Mouse (Mus musculus): ENCODE measurements around the gene Itga2. TPM values are rescaled to one million over a fixed set of nuclear protein-coding genes. Genes with fewer than 3 reads are reported as not detected.

Itga2 gene
- polyA plus RNA-seq, 1 experiment from 2014 or later: 3.5 TPM

GRCm38 (mm10) chr13:114914963-114915362, 16.9 kb downstream of the Itga2 start:
- Histone ChIP-seq H3K9me3 (replicated peaks) (no peaks in the 10 kb centered on the region), H3K9ac (no peak overlapping the region), H3K27me3 (no peaks in the 10 kb centered on the region), H3K27ac (replicated peaks) (no peak overlapping the region), H3K4me3 (replicated peaks) (no peak overlapping the region), H3K4me1 (no peaks in the 10 kb centered on the region), H3K36me3 (no peaks in the 10 kb centered on the region), H3K4me2 (replicated peaks) (no peak overlapping the region)
- no peak for ATAC-seq (ENCODE audit: insufficient number of reproducible peaks, low FRiP score, low TSS enrichment, low read depth)
- WGBS: 74% methylated on average over 4 of the region's 4 CpGs

GRCm38 (mm10) chr13:114914559-114914958, 17.3 kb downstream of the Itga2 start:
- Histone ChIP-seq H3K9me3 (replicated peaks) (no peaks in the 10 kb centered on the region), H3K36me3 (no peaks in the 10 kb centered on the region), H3K4me2 (replicated peaks) (no peak overlapping the region), H3K4me3 (replicated peaks) (no peak overlapping the region), H3K27me3 (no peaks in the 10 kb centered on the region), H3K27ac (replicated peaks) (no peak overlapping the region), H3K4me1 (no peaks in the 10 kb centered on the region), H3K9ac (no peak overlapping the region)
- 79% methylated on average over 4 of the region's 4 CpGs for WGBS
- ATAC-seq (ENCODE audit: insufficient number of reproducible peaks, low FRiP score, low TSS enrichment, low read depth): no peak

DNA sequence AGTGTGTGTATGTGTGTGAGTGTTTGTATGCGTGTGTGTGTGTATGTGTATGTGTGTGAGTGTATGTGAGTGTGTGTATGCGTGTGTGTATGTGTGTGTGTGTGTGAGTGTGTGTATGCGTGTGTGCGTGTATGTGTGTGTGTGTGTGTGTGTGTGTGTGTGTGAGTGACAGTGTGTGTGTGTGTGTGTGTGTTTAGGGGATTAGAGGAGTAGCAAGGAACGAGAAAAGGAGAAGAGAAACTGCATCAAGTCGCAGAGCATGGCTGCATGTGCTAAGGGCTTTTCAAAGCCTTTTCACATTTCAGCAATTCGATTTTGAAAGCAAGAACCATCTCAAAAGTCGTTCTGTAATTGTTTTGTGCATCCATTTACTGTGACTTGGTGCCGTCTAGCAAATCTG, 21.3 kb downstream of the Itga2 start:
- Histone ChIP-seq H3K36me3 (no peaks in the 10 kb centered on the region), H3K9ac (no peak overlapping the region), H3K27ac (replicated peaks) (no peak overlapping the region), H3K27me3 (no peaks in the 10 kb centered on the region), H3K4me2 (replicated peaks) (no peak overlapping the region), H3K4me1 (no peaks in the 10 kb centered on the region), H3K9me3 (replicated peaks) (no peaks in the 10 kb centered on the region), H3K4me3 (replicated peaks) (no peak overlapping the region)
- ATAC-seq (ENCODE audit: insufficient number of reproducible peaks, low FRiP score, low TSS enrichment, low read depth): no peak
- WGBS: 71% methylated on average over 9 of the region's 9 CpGs

DNA sequence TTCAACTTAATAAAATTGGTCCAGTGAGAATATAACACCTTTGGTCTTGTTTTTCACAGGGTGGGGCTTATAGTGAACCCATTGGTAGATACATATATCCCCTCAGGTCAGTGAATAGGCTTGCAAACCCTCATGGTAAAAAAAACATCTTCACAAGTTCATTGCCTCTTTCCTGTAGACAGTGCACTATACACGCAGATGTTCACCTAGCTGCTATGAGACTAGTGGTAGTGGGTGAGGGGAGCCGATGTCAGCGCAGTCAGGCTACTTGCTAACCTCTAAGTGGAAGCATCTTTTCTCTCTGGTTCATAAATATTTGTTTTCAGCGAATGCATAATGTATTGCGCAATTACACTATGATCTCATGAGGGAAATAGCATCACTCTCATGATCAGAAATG, 22.4 kb downstream of the Itga2 start:
- Histone ChIP-seq H3K9ac (no peak overlapping the region), H3K4me2 (replicated peaks) (no peak overlapping the region), H3K27me3 (no peaks in the 10 kb centered on the region), H3K27ac (replicated peaks) (no peak overlapping the region), H3K36me3 (no peaks in the 10 kb centered on the region), H3K4me1 (no peaks in the 10 kb centered on the region), H3K4me3 (replicated peaks) (no peak overlapping the region), H3K9me3 (replicated peaks) (no peaks in the 10 kb centered on the region)
- ATAC-seq (ENCODE audit: insufficient number of reproducible peaks, low FRiP score, low TSS enrichment, low read depth): no peak
- 86% methylated on average over 5 of the region's 5 CpGs for WGBS

- no peak overlapping the region for H3K4me3 ChIP-seq (replicated peaks)
- H3K4me2 ChIP-seq (replicated peaks): no peak overlapping the region
- no peaks in the 10 kb centered on the region for H3K27me3 ChIP-seq
- no peaks in the 10 kb centered on the region for H3K4me1 ChIP-seq
- no peak for ATAC-seq (ENCODE audit: insufficient number of reproducible peaks, low FRiP score, low TSS enrichment, low read depth)
- H3K36me3 ChIP-seq: no peaks in the 10 kb centered on the region
- 81% methylated on average over 4 of the region's 4 CpGs for WGBS
- H3K9me3 ChIP-seq (replicated peaks): no peaks in the 10 kb centered on the region
- H3K9ac ChIP-seq: no peak overlapping the region
- H3K27ac ChIP-seq (replicated peaks): no peak overlapping the region
Measured at GRCm38 (mm10) chr13:114907876-114908275, 24.0 kb downstream of the Itga2 start.

GRCm38 (mm10) chr13:114896751-114897386, 35.0 kb downstream of the Itga2 start:
- Histone ChIP-seq H3K4me2 (replicated peaks) (no peak overlapping the region), H3K27ac (replicated peaks) (no peak overlapping the region), H3K36me3 (no peaks in the 10 kb centered on the region), H3K9ac (no peak overlapping the region), H3K9me3 (replicated peaks) (no peaks in the 10 kb centered on the region), H3K27me3 (no peaks in the 10 kb centered on the region), H3K4me1 (no peaks in the 10 kb centered on the region), H3K4me3 (replicated peaks) (no peak overlapping the region)
- ATAC-seq (ENCODE audit: insufficient number of reproducible peaks, low FRiP score, low TSS enrichment, low read depth): no peak
- WGBS: 68% methylated on average over 10 of the region's 10 CpGs

DNA sequence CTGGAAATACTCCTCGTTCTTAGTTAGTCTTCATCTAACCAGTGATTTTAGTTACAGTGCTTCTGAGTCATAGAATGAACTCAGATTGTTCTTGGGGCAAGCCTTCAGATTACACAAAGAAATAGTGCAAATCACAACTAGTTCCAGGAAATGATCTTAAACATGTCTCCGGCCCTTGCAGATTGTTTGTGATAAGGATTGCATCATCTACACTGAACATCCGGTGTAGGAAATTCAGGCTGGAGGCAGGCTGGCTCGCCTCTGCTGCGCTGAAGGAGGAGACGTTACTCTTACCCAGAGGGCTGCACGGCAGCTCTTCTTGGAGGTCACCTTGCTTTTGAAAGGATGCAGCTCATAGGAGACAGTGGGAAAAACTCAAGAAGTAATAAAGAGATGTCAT, 36.0 kb downstream of the Itga2 start:
- H3K4me1 ChIP-seq: no peaks in the 10 kb centered on the region
- no peak overlapping the region for H3K4me3 ChIP-seq (replicated peaks)
- H3K4me2 ChIP-seq (replicated peaks): no peak overlapping the region
- no peaks in the 10 kb centered on the region for H3K9me3 ChIP-seq (replicated peaks)
- H3K9ac ChIP-seq: no peak overlapping the region
- no peak overlapping the region for H3K27ac ChIP-seq (replicated peaks)
- H3K27me3 ChIP-seq: no peaks in the 10 kb centered on the region
- no peaks in the 10 kb centered on the region for H3K36me3 ChIP-seq
- 63% methylated on average over 7 of the region's 7 CpGs for WGBS
- no peak for ATAC-seq (ENCODE audit: insufficient number of reproducible peaks, low FRiP score, low TSS enrichment, low read depth)

- Histone ChIP-seq H3K4me3 (replicated peaks) (no peak overlapping the region), H3K9me3 (replicated peaks) (no peaks in the 10 kb centered on the region), H3K4me1 (no peaks in the 10 kb centered on the region), H3K4me2 (replicated peaks) (no peak overlapping the region), H3K36me3 (no peaks in the 10 kb centered on the region), H3K27me3 (no peaks in the 10 kb centered on the region), H3K9ac (no peak overlapping the region), H3K27ac (replicated peaks) (no peak overlapping the region)
- ATAC-seq (ENCODE audit: insufficient number of reproducible peaks, low FRiP score, low TSS enrichment, low read depth): no peak
Measured at GRCm38 (mm10) chr13:114894718-114895117, 37.2 kb downstream of the Itga2 start.

DNA sequence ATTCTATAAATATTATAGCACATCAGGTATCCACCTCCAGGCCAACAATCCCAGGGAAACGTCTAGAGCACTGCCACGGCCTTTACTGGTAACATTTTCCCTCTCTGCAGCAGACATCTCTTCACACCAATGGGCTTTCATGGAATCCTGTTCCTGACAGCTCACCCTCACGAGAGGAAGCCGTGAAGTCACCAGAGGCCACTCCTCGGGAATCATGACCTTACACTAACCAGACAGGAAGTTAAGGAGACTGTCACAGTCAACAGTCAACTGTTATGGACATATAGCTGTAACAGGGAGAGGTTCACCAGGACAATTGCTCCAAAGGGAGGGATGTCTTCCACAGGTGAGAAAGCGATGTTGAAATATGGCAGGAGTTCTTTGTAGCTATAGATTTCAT, 40.2 kb downstream of the Itga2 start:
- Histone ChIP-seq H3K9me3 (replicated peaks) (no peaks in the 10 kb centered on the region), H3K4me1 (no peaks in the 10 kb centered on the region), H3K36me3 (no peaks in the 10 kb centered on the region), H3K27me3 (no peaks in the 10 kb centered on the region), H3K4me2 (replicated peaks) (no peak overlapping the region), H3K27ac (replicated peaks) (no peak overlapping the region), H3K9ac (no peak overlapping the region), H3K4me3 (replicated peaks) (no peak overlapping the region)
- no peak for ATAC-seq (ENCODE audit: insufficient number of reproducible peaks, low FRiP score, low TSS enrichment, low read depth)
- 63% methylated on average over 6 of the region's 6 CpGs for WGBS

DNA sequence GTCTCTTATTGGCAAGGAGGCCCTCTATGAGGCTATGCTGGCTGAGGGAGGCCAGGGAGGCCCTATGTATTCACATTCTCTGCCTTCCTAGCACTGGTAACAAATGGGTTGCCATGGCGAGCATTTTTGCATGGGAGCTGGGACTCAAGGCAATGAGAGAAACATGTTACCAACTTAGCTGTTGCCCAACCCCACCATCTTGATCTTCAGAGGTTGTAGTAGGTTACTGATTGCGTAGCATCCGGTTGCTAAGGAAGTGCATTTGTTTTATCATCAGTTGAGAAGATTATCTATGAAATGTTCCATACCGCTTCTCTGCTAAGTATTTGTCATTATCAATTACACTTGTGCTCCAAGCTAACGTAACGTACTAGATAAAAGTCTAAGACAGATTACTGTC, 44.2 kb downstream of the Itga2 start:
- whole genome bisulfite sequencing: 85% methylated on average over 6 of the region's 6 CpGs
- Histone ChIP-seq H3K4me2 (replicated peaks) (no peak overlapping the region), H3K4me1 (no peaks in the 10 kb centered on the region), H3K4me3 (replicated peaks) (no peak overlapping the region), H3K36me3 (no peaks in the 10 kb centered on the region), H3K9ac (no peak overlapping the region), H3K27me3 (no peaks in the 10 kb centered on the region), H3K9me3 (replicated peaks) (no peaks in the 10 kb centered on the region), H3K27ac (replicated peaks) (no peak overlapping the region)
- ATAC-seq (ENCODE audit: insufficient number of reproducible peaks, low FRiP score, low TSS enrichment, low read depth): no peak

GRCm38 (mm10) chr13:114887293-114887692, 44.6 kb downstream of the Itga2 start:
- 86% methylated on average over 4 of the region's 4 CpGs for WGBS

GRCm38 (mm10) chr13:114885171-114885570, 46.7 kb downstream of the Itga2 start:
- Histone ChIP-seq H3K27ac (replicated peaks) (no peak overlapping the region), H3K9ac (no peak overlapping the region)

More at GRCm38 (mm10) chr13:114887293-114887692, 44.6 kb downstream of the Itga2 start:
- Histone ChIP-seq H3K27ac (replicated peaks) (no peak overlapping the region), H3K9me3 (replicated peaks) (no peaks in the 10 kb centered on the region), H3K9ac (no peak overlapping the region), H3K4me1 (no peaks in the 10 kb centered on the region), H3K27me3 (no peaks in the 10 kb centered on the region), H3K36me3 (no peaks in the 10 kb centered on the region), H3K4me3 (replicated peaks) (no peak overlapping the region), H3K4me2 (replicated peaks) (no peak overlapping the region)
- ATAC-seq (ENCODE audit: insufficient number of reproducible peaks, low FRiP score, low TSS enrichment, low read depth): no peak

More at GRCm38 (mm10) chr13:114885171-114885570, 46.7 kb downstream of the Itga2 start:
- Histone ChIP-seq H3K4me1 (no peaks in the 10 kb centered on the region), H3K4me3 (replicated peaks) (no peak overlapping the region), H3K4me2 (replicated peaks) (no peak overlapping the region), H3K9me3 (replicated peaks) (no peaks in the 10 kb centered on the region), H3K36me3 (no peaks in the 10 kb centered on the region), H3K27me3 (no peaks in the 10 kb centered on the region)
- 57% methylated on average over 9 of the region's 9 CpGs for WGBS
- ATAC-seq (ENCODE audit: insufficient number of reproducible peaks, low FRiP score, low TSS enrichment, low read depth): no peak

Measured in embryonic facial prominence, embryonic 15.5 days (tissue).